Mouse (Mus musculus): ENCODE measurements around the gene Tbxas1.

Gene Tbxas1

DNA sequence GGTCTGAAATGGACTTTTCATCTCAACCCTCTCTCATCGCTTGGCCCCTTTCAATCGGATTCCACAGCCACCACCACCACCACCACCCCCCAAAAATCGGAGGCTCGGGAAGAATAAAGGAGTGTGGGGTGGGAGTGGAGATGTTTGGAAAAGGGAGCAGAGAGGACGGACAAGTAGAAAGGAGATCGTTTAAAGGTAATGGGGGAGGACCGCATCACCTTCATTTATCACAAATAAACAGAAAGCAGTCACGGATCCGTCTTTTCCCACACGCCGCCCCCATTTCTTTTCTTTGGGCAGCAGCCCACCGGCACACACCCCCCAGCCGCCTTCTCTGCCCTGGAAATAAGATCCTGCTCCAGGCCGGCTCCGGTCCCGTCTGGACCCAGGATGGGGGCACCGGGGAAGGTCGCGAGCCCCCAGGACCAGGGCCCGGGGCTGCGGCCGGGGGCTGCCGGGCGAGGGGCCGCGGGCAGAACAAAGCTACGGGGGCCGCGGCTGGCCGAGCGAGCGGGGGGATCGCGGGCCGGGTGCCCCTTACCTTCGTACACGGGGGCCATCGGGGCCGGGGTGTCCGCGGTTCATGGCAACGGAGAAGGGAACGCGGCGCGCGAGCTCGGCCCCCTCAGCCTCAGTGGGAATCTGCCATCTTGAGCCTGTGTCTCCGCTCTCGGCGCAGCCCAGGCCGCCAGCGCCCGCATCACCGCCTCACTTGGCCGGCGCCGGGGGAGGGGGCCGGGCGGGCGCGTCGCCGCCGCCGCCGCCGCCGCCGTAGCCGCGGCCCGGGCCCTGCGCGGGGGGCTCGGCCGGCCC is at the start of gene Tbxas1:
Gene Tbxas1 (plus strand): TSS at position 147 of the 813 bp plus-strand sequence.
- DNase-seq, result peak; percentile 31 to 53

DNA sequence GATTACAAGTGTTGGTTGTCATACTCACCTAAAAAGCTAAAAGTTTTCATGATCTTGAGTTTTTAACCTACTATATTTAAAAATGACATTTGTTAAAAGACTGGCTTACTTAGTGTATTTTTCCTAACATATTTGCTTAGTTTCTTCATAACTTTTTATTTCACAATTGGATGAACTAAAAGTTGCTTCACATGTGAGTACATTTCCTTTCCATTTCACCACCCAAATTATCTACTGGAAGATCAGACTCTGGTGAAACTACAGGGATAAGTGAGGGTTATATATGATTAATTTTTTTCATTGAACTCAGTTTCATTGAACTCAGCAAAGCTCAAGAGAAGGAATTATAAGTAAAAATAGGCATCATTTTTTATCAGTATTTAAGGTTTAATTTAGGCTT is 49.3 kb upstream of the Tbxas1 start:
- DNase-seq, result no peak

DNA sequence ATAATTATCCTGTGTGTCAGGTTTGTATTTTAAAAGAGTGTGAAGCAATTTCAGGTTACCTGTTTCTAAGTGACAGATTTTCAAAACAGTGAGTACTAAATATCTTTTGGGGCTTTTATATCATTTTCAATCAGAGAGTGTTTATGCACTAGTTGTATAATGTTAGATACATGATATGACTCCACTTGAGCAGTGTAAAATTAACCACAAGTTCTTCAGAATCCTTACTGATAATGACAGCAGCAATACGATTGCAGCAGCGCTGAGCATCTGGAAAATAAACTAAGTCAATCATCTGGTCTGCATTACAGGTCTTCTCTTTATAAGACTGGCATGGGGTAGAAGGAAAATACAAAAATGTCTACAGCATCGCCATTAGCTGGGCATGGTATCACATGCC is 48.3 kb upstream of the Tbxas1 start:
- DNase-seq, result no peak

DNA sequence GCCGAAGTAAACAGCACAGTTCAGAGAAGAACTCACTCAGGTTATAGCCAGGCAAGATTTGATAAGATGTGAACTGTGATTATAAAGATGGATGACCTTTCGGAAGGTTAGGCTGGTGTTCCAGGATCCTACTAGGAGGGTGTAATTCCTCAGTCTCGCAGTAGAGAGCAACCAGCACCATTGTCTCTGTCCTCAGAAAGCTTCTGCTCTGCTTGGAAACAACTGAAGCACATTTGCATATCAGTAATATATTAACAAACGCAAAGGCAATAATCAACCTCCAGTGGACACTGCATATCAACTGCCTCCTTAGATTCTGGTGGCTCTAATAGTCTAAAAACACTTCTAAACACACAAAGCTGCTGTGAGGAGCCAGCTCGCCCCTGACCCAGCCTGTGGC is 47.8 kb upstream of the Tbxas1 start:
- DNase-seq, result no peak

DNA sequence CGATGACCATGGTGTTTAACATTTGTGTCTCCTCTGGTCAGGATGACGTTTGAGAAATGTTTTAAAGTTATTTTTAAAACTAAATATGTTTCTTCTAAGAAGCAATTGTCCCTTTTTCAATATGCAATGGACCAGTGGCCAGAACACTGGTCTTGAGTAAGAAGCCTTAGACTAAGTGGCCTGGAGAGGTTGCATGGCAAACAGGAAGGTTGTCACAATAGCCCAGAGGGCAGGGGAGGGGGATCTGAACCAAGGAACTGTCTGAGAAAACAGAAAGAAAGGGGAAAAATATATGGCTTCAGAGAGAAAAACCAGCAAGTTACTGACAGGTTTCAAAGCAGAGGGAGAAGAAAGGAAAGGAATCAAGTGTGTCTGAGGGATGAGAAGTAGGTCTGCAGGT is 47.0 kb upstream of the Tbxas1 start:
- no peak for DNase-seq

DNA sequence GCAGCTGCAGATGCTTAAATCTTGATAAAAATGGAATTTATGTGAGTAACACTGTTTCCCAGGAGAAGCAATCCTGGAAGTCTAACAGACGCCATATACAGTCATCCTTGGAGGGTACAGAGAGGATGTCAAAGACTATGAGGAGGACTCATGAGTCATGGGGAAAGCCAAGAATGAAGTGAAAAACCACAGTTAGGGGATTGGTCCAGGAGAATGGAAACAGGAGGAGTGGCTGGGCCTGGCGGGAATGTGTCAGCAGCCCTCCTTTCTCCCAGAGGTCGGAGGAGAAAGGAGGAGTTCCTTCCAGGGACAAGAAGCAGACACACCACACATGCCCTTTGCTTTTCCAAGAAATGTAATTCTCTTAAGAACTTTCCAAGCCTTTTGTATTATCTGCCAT is 45.8 kb upstream of the Tbxas1 start:
- DNase-seq, result no peak

DNA sequence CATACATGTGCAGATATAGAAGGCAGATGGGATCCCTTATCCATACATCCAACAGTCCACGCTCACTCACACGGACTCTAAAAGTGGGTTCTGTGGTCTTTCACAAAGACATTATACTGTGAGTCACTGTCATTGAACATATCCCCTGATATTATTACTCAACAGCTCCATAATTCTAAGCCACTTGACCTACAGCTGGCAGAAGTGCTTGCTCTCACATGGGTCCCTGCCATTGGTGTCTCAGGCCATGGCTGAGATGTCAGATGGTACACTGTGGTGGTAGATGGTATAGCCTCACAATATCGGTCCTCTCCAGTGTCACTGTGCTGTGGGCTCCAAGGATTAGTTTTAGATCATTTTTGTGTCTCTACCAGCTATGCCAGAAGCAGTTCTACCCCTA is 41.5 kb upstream of the Tbxas1 start:
- no peak for DNase-seq

DNA sequence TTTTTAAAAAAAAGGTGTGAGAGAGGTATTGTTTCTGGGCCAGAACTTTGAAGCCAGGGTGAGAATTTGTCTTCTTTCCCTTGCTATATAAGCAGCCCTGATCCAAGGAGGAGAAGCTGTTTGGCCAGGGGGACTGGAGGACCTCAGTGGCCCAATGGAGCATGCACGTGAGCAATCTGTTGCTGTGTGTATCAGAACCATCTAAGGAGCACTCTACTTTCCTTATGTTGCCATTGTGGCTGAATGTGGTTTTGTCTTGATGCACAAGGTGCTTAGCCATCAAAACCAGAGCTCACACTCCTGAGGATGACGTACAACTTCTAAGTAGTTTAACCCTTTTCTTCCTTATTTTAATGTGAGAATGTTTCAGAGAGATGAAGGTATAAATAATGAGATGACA is 40.5 kb upstream of the Tbxas1 start:
- no peak for DNase-seq

DNA sequence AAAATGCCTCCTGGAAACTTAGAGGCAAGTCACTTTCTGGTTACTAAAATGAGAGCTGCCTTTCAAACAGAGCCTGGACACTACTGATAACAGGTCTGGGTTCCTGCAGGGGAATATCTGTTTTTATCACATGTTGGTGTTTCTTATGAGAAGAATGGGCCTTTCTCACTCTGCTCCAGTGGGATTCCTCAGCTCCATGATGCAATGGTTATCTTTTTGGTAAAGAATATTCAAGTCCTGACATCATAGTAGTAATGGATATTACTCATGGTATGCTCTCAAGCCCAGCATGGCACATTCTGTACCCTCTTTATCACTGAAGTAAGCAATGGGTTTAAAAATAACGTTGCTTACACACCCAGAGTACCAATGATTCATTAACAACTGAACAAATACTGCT is 40.0 kb upstream of the Tbxas1 start:
- DNase-seq, result no peak

DNA sequence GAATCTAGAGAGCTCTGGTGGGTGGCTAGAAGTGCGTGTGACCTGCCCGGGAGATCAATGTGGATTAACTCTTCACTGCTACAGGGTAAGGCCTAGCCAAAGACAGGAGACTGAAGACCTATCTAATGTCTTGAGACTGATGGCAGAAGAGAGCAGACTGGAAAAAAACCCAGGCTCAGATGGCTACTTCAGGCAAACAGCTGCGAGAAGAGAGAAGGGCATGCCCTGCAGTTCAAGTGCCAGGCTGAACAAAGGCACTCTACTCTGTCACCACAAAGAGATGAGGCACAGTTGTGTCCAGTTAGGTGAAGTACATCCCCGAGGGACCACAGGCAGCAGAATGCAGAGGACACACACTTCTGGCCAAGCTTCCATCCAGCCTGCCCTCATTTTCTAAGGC is 37.1 kb upstream of the Tbxas1 start:
- no peak for DNase-seq

DNA sequence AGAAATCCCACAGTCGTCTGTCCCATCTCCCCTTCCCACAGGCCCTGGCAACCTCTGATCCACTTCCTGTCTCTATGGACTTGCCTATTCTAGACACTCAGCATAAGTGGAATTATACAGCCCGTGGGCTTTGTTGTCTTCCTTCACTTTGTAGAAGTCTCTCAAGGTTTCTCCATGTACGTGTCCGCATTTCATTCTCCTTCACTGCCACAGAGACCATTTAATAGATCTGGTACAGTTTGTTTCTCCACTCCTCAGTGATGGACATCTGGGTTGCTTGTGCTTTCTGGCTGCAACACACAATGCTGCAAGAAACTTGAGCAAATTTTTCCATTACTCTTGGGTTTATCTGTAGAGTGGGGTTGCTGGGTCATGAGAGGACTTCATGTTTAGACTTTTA is 35.3 kb upstream of the Tbxas1 start:
- DNase-seq, result no peak

DNA sequence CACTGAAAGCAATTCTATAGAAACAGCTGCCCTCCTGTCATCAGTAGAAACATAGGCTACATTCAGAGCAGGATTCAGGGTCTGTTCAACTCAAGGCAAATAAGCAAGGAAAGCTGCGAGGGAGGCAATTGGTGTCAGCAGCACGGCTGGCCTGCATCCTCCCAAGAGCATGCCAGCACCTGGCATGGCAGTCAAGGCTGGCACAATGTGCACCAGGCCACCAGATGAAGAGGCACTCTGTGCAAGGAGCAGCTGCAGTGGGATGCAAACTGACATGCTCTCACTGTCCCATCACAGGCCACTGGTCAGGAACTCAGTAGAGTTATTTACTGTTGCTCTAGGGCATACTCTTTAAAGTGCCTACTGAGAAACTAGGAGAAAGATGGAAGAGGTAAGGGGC is 34.8 kb upstream of the Tbxas1 start:
- DNase-seq, result no peak

DNA sequence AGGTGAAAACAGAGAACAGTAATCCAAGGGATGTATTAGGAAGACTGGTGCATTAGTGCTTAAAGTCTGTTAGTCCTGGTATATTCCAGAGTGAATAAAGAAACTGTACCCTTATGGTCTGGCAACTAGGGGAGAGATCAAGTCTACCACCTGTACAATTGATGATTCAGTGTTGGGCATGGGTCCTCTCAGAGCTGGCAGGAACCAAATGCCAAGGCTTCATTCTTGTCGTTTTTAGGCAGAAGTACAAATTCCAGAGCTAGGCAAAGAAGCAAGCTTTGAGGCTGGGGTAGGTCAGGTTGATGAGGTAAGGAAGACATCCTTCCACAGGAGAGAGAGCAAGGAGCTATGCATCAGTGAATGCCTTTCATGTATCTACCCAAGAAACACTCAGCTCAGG is 34.4 kb upstream of the Tbxas1 start:
- no peak for DNase-seq

DNA sequence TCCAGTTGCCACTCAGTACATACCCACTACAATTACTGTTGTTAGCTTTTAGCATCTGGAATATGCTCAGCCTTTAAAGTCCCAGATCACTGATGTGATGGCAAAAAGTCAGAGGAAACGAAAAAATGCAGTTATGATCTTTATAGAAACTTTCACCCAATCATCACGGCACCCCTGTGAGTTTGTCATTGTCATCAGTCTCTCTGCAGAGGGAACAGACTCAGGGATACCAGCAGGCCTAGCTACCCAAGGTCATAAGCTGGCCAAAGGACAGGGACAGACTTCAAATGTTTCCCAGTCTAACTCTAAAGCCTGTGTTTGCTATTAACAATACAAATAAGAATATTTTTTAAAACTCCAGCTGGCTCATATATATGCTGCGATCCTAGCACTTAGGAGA is 33.7 kb upstream of the Tbxas1 start:
- DNase-seq, result no peak

DNA sequence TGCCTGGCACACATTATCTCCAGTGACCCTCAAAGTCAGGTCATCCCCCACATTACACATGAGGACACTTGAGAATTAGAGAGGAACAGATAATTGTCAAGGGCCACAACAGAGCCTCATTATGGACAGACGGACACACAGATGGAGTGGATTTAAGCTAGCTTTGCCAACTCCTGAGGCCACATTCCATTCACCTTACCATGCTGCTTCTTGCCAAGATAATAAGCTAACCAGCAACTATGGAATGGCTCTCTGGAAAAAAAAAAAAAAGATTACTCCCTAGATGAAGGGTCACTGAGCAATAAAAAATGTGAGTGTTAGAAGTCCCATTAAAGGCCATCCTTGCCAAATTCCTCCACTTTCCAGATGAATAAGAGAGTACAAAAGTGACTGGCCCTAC is 30.1 kb upstream of the Tbxas1 start:
- DNase-seq, result no peak

DNA sequence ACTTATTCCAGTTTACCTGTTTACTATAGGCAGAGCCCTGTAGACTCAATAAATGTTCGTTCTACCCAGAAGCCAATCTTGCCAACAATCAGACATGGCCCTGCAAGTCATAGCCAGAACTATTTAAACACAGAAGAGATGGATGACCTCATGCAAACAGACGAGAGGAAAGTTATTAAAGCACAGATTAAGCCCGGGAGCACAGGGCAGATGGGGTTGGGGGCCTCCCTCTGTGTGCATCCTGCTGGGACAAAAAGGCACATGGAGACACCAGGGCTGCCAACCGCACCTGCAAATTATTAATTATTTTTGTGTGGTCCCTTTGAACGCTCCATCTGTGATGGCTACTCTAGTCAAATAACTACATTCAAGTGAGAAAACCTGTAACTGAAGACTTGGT is 29.3 kb upstream of the Tbxas1 start:
- no peak for DNase-seq

DNA sequence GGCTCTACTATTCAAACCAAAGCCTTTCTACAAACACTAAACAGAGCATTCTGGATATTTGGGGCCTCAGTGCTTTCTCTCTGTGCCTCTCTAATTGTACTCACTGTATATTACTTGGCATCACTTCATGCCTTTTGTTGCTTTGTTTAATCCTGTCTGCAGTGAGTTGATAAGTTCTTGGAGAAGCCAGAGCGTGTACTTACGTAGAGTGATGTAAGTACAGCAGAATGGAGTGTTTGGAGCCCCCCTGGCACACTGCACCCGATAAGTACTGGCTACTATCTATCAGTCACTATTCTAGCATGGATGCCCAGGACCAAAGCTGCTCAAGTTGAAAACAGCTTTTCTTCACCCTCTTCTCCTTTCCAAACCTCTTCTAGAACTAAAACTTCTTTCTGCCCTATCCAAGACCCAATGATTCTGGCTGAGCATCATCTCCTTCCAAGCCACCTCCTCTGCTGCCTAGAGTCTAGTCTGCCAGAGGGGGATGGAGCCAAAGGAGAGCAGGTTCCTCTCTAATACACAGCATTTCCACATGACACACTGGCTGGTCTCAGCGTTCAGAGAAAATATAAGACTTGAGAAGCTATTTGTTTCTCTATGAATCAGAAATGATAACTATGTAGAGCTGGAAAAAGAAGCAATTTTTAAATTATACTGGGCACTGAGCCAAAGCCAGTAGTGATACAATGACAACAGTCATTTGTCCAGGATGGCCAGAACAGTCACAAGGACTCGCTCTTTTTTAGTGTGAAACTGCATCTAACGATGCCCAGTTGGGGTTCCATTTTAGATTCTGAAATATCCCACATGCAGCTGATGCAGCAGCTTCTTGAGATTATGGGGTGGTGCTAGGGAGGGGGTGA is 28.6 kb upstream of the Tbxas1 start:
- no peak for DNase-seq

DNA sequence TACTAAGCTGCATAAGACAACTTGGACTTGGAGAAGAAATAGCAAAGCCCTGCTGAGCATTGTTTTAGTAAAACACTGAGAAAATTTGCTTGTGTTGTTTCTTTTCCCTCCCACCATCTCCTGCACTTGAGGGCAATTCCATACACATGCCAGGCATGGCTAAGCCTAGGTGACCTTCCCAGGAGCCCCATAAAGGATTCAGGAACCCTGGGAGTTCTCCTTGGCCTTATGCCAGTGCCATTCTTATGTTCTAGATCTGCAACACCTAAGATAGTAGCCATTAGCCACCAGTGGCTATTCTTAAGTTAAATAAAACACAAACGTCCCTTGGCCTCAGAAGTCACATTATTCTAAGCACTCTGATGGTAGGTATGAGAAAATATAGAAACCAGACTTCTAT is 27.8 kb upstream of the Tbxas1 start:
- no peak for DNase-seq

DNA sequence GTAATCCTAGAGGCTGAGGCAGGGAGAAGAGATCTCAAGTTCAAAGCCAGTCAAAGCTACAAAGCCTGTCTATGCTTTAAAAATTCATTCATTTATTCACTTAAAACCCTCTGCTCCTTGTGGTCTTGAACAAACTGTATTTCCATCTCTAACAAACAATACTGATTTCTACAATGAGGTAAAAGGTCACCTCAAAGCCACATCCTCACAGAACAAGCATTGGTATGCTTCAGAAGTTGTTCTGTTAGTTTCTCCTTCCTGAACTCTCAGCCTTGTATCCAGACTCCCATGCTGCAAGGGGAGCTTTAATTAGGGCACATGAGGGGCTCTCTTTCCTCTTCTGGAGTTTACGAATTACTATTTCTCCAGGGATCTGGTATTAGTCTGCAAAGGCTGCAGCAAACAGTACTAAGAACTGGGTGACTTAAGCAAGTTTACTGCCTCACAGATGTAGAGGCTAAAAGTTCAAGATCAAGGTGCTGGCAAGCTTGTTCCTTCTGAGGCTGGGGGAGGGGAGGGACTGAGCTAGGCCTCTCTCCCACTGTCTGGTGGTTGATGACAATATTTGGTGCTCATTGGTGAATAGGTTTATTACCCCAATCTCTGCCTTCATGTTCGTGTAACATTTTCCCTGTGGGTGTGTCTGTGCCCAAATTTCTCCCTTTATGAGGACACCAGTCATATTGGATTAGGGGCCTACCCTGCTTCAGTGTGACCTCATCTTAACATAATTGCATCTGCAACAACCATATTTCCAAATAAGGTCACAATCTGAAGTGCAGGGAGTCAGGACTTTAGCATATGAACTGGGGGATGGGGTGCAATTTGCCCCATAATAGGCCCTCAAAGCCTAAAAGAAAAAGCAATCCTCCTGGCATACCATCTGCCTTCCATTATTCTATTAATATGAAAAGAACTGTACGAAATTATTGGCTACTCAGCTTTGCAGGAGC is 27.0 kb upstream of the Tbxas1 start:
- no peak for DNase-seq

DNA sequence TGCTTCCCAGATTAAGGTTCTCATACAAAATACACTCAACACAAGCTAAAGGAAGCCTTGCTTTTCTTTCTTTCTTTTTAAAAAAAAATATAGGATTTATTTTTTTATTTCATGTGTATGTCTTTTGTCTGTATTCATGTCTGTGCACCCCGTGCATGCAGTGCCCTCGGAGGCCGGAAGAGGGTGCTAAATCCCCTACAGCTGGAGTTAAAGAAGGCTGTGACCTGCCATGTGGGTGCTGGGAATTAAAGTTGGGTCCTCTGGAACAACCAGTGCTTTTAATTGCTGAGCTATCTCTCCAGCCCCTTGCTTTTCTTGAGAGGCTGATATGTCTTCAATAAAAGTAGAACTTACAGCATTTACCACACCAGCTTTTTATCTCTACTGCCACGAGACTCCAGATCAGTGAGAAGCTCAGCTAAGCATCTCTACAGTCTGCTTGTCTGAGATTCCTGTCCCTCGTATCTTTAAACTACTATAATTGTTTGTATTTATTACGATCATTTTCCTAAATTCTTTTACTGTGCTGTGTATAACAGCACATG is 24.4 kb upstream of the Tbxas1 start:
- DNase-seq, result no peak

DNA sequence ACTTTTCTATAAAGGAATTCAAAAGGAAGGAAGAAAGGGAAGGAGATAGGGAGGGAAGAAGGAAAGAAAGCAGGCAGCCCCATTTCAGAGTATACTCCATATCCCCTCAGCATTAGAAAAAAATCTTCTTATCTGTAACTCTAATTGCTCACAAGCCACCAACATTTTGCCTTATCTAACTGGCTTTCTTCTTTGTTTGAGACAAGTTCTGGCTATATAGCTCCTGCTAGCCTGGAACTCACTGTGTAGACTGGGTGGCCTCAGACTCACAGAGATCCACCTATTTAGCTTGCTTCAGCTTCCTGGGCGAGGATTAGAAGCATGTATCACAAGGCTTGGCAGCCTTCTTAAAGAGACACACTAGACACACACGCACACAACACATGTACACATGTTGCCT is 23.5 kb upstream of the Tbxas1 start:
- DNase-seq, result no peak

DNA sequence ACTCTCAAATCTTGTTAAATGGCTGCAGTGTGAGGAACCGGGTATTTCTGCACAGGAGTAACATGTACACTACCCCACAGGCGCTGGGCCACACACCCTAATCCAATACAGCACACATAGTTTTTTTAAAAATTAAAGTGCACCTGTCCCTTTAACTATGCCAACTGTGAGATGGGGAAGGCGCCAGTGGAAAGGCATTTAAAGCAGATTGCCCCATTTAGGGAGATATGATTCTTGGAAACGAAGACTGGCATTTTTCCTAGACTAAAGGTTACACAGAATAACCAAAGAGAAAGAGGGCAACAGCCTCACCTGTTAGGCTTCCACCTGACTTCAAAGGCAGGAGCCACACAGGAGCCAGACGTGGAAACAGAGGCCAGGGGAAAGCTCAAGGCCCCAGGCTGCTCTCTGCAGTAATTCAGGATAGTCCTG is 21.6 kb upstream of the Tbxas1 start:
- no peak for DNase-seq

DNA sequence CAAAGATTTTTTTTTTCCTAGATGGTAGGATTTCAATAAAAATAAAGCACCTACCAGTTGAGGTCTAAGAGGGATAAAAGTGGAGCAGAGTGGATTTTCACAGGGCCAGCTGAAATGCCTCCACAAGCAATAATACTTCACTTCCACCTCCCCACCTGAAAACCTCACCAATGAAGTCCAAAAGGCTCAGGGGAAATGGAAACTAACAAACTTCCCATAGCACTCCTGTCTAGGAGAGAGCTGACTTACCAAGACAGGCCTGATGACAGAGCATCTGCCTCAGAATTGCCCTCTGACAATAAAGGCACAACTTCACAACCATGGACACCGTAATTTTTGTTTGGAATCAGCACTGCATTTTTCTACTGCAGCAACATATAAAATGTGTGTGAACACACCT is 15.4 kb upstream of the Tbxas1 start:
- DNase-seq, result no peak
